Mouse (Mus musculus) cerebral cortex, adult 2 months (tissue): ENCODE data around the gene Bspry.

Experiments
- WGBS: fragments of 180-500 bp; shearing (Covaris S2); methylation state at CpG from one replicate; pipeline ENCODE4 v1.1.7; 2018; 5-methylcytosine and 5-hydroxymethylcytosine counted together

Gene Bspry

GRCm38 (mm10) chr4:62484928-62485327 is 5.1 kb downstream of the Bspry start:
- 83% methylated on average over 3 of the region's 3 CpGs for WGBS

- WGBS, result 91% methylated on average over 8 of the region's 8 CpGs
These were observed 5.8 kb downstream of the Bspry start for GRCm38 (mm10) chr4:62485450-62486161.

- WGBS, result 91% methylated on average over 15 of the region's 15 CpGs
These were observed 6.4 kb downstream of the Bspry start for GRCm38 (mm10) chr4:62486162-62486696.

- 97% methylated on average over 5 of the region's 5 CpGs for WGBS
These were observed 7.3 kb downstream of the Bspry start for GRCm38 (mm10) chr4:62487172-62487571.

GRCm38 (mm10) chr4:62487914-62488313 is 8.1 kb downstream of the Bspry start:
- WGBS, result 83% methylated on average over 2 of the region's 2 CpGs

GRCm38 (mm10) chr4:62492682-62493081 is 12.8 kb downstream of the Bspry start:
- WGBS, result 74% methylated on average over 2 of the region's 2 CpGs

- WGBS, result 69% methylated on average over 9 of the region's 9 CpGs
These were observed 14.4 kb downstream of the Bspry start for GRCm38 (mm10) chr4:62494230-62494629.

GRCm38 (mm10) chr4:62495946-62496345 is 16.1 kb downstream of the Bspry start:
- WGBS, result 70% methylated on average over 8 of the region's 8 CpGs

GRCm38 (mm10) chr4:62496815-62497214 is 17.0 kb downstream of the Bspry start:
- WGBS, result 23% methylated on average over 8 of the region's 8 CpGs

- WGBS, result 94% methylated on average over 4 of the region's 4 CpGs
These were observed 20.9 kb downstream of the Bspry start for GRCm38 (mm10) chr4:62500799-62501198.

- WGBS, result 1% methylated on average over 7 of the region's 7 CpGs
These were observed 21.7 kb downstream of the Bspry start for GRCm38 (mm10) chr4:62501534-62501933.

GRCm38 (mm10) chr4:62501964-62502732 is 22.3 kb downstream of the Bspry start:
- WGBS, result 3% methylated on average over 38 of the region's 38 CpGs

GRCm38 (mm10) chr4:62502969-62503368 is 23.1 kb downstream of the Bspry start:
- WGBS, result 73% methylated on average over 7 of the region's 7 CpGs

- WGBS, result 88% methylated on average over 3 of the region's 3 CpGs
These were observed 23.6 kb downstream of the Bspry start, which contains the start of gene Hdhd3 for GRCm38 (mm10) chr4:62503374-62503970. Hdhd3 (minus strand) TSS chr4:62503467.

GRCm38 (mm10) chr4:62505991-62506390 is 26.1 kb downstream of the Bspry start:
- WGBS, result 84% methylated on average over 3 of the region's 3 CpGs

GRCm38 (mm10) chr4:62506798-62507197 is 26.9 kb downstream of the Bspry start:
- WGBS, result 72% methylated on average over 2 of the region's 2 CpGs

GRCm38 (mm10) chr4:62508839-62509238 is 29.0 kb downstream of the Bspry start:
- 82% methylated on average over 5 of the region's 5 CpGs for WGBS

GRCm38 (mm10) chr4:62509946-62510345 is 30.1 kb downstream of the Bspry start:
- WGBS, result 73% methylated on average over 11 of the region's 11 CpGs

GRCm38 (mm10) chr4:62513998-62514506 is 34.2 kb downstream of the Bspry start:
- 73% methylated on average over 11 of the region's 11 CpGs for WGBS

GRCm38 (mm10) chr4:62514995-62515394 is 35.1 kb downstream of the Bspry start:
- WGBS, result 81% methylated on average over 7 of the region's 7 CpGs

- 60% methylated on average over 3 of the region's 3 CpGs for WGBS
These were observed 35.6 kb downstream of the Bspry start for GRCm38 (mm10) chr4:62515490-62515889.

GRCm38 (mm10) chr4:62516079-62516478 is 36.2 kb downstream of the Bspry start:
- WGBS, result 53% methylated on average over 2 of the region's 2 CpGs
